Mouse (Mus musculus) C2C12 (cell line): ENCODE results near the gene Lenep. TPM values are rescaled to one million over a fixed set of nuclear protein-coding genes. Genes with fewer than 3 reads are reported as not detected.
A peak's percentile ranks its signal among the peaks of the same experiment; 100 is the strongest.

Experiments
- H3K27me3 ChIP-seq: one replicate; pipeline ENCODE4 v1.6.1; 2011; ENCODE audit not compliant: control insufficient read depth, insufficient read depth, insufficient read length
- H3K36me3 ChIP-seq: one replicate; pipeline ENCODE4 v1.6.1; 2011; ENCODE audit not compliant: control insufficient read depth, insufficient read depth
- H3K4me3 ChIP-seq: one replicate; pipeline ENCODE4 v1.5.1; 2011; ENCODE audit warnings: mild to moderate bottlenecking, control low read depth; ENCODE audit not compliant: poor library complexity, insufficient read depth, severe bottlenecking
- H3K79me2 ChIP-seq: one replicate; pipeline ENCODE4 v1.6.1; 2011; ENCODE audit not compliant: control insufficient read depth, insufficient read depth
- H3K79me3 ChIP-seq: one replicate; pipeline ENCODE4 v1.6.1; 2011; ENCODE audit warnings: low read depth, control low read depth
- H3ac ChIP-seq: one replicate; pipeline ENCODE3; 2011; ENCODE audit warnings: low read depth; ENCODE audit not compliant: control insufficient read depth, insufficient read length
- CEBPB ChIP-seq: IDR thresholded peaks from one replicate; pipeline ENCODE4 v1.6.1; 2011; ENCODE audit warnings: low read depth, mild to moderate bottlenecking, control low read depth, moderate library complexity
- CTCF ChIP-seq: IDR thresholded peaks from one replicate; pipeline ENCODE4 v1.5.1; 2011; ENCODE audit not compliant: control insufficient read depth, insufficient read depth, insufficient read length
- FOSL1 ChIP-seq: IDR thresholded peaks from one replicate; pipeline ENCODE4 v1.8.0; 2011; ENCODE audit warnings: mild to moderate bottlenecking, low read length; ENCODE audit not compliant: poor library complexity, insufficient read depth, severe bottlenecking
- MAX ChIP-seq: IDR thresholded peaks from one replicate; pipeline ENCODE4 v1.6.1; 2011; ENCODE audit warnings: mild to moderate bottlenecking, control low read depth
- MYOD1 ChIP-seq: IDR thresholded peaks from one replicate; pipeline ENCODE4 v1.6.1; 2011; ENCODE audit warnings: low read depth; ENCODE audit not compliant: control insufficient read depth, insufficient read length
- MYOG ChIP-seq: IDR thresholded peaks from one replicate; pipeline ENCODE4 v1.6.1; 2011; ENCODE audit not compliant: control insufficient read depth, insufficient read length; ENCODE audit errors: extremely low read depth
- USF1 ChIP-seq: IDR thresholded peaks from one replicate; pipeline ENCODE4 v1.6.1; 2011; ENCODE audit warnings: low read depth, mild to moderate bottlenecking, control low read depth, moderate library complexity
- long read RNA-seq, 2 experiments: library from polyadenylated mRNA; unstranded; transcript quantifications; one replicate each; pipeline ENCODE4 v2.0.0; 2019 to 2020
- polyA plus RNA-seq: library from polyadenylated mRNA; unstranded; fragments of >200 nt; fragmentation: generic; extraction: Trizol; gene quantifications from one replicate; pipeline ENCODE4 v1.2.1, GENCODE M21; 2012; ENCODE audit warnings: missing spikeins

Gene Lenep
- not detected for polyA plus RNA-seq
- long read RNA-seq, experiment 1, partial matches to known transcripts = 0 of 1 reads
- long read RNA-seq, experiment 1, other reads (novel, unspliced or antisense) = 0 of 1 reads
- long read RNA-seq, experiment 2 = 0 reads

- H3K4me3 ChIP-seq = no peak within 1 kb of the TSS
- no peaks in the 10 kb centered on the region for H3K27me3 ChIP-seq
- TF ChIP-seq CEBPB (no peak), FOSL1 (no peak), CTCF (no peak)
- no peak within 1 kb of the TSS for H3ac ChIP-seq
- no peaks in the 10 kb centered on the region for H3K79me3 ChIP-seq
- H3K79me2 ChIP-seq = no peaks in the 10 kb centered on the region
- peaks cover 17% of the 10 kb centered on the region for H3K36me3 ChIP-seq
These were observed at the start of gene Lenep for GRCm38 (mm10) chr3:89402693-89403092. TSS of gene Lenep (minus strand) at chr3:89402793.

- no peaks in the 10 kb centered on the region for H3K36me3 ChIP-seq
- H3ac ChIP-seq = no peak overlapping the region
- TF ChIP-seq CEBPB (no peak), MYOD1 (no peak), MYOG (no peak), USF1 (no peak), MAX (no peak), CTCF (no peak), FOSL1 (no peak)
- no peaks in the 10 kb centered on the region for H3K79me2 ChIP-seq
- no peak overlapping the region for H3K4me3 ChIP-seq
- H3K79me3 ChIP-seq = no peaks in the 10 kb centered on the region
- H3K27me3 ChIP-seq = no peaks in the 10 kb centered on the region
These were observed 49.3 kb upstream of the Lenep start for GRCm38 (mm10) chr3:89451916-89452315.

DNA sequence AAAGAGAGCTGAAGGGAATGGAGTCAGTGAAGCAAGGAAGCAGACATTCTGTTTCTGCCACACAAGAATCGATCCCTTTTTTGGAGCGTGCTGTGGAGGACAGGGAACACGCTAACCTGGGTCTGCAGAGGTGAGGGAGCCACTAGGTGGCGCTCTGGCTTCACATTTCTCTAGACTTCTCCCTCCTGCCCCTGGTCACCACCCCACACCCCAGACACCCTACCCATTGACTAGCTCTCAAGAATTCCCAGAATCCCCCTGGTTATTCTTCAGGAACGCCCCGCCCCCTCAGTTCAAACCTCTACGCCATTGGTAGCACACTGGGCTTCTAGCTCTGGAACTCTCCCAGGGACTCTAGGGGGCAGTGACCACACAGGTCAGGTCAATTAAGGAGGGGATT, 46.9 kb upstream of the Lenep start:
- Histone ChIP-seq H3K79me3 (no peaks in the 10 kb centered on the region), H3ac (no peak overlapping the region), H3K27me3 (no peaks in the 10 kb centered on the region), H3K36me3 (no peaks in the 10 kb centered on the region), H3K79me2 (no peaks in the 10 kb centered on the region), H3K4me3 (no peak overlapping the region)
- TF ChIP-seq MYOD1 (no peak), MYOG (no peak), CTCF (peak; percentile 71), MAX (no peak)

DNA sequence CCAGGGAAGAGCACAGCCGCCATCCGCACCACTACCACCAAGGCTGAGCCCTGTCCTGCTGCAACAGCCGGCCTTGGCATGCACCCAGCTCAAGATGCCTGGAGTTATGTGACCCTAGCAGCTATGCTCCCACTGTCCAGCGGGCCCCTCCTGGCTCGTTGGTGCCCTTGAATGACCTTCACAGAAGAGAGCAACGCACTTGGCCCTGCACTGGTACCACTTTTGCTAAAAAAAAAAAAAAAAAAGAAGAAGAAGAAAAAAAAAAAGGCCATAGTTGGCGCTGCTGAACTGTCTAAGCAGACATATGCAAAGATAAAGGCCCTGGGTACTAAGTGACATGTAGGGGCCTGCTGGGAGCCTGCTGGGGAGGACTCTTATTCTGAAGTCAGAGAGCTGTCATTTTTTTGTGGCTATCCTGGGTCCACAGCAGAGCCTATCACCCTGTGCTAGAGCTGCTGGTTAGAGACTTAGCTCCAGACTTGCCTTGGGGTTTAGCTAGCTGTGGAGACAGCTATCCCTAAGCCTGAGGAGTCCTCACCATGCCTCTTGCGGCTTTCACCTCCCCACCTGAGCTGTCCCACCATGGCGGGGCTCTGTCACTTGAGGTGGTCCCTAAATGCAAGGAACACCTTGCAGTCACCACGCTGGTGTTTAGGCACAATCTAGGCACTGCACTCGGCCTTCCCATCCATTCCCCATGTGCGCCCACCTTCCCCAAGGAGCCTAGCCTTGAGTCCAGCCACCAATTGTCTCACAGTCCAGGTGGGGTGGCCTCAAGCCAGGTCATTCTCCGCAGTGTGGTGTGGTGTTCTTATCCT, 46.3 kb upstream of the Lenep start:
- H3K4me3 ChIP-seq = no peak overlapping the region
- H3K79me3 ChIP-seq = no peaks in the 10 kb centered on the region
- no peak for TF ChIP-seq MAX
- no peak for TF ChIP-seq MYOG
- no peak for TF ChIP-seq USF1
- TF ChIP-seq CTCF = no peak
- TF ChIP-seq FOSL1 = no peak
- TF ChIP-seq CEBPB = no peak
- no peak for TF ChIP-seq MYOD1
- H3K27me3 ChIP-seq = no peaks in the 10 kb centered on the region
- no peak overlapping the region for H3ac ChIP-seq
- H3K79me2 ChIP-seq = no peaks in the 10 kb centered on the region
- H3K36me3 ChIP-seq = no peaks in the 10 kb centered on the region

DNA sequence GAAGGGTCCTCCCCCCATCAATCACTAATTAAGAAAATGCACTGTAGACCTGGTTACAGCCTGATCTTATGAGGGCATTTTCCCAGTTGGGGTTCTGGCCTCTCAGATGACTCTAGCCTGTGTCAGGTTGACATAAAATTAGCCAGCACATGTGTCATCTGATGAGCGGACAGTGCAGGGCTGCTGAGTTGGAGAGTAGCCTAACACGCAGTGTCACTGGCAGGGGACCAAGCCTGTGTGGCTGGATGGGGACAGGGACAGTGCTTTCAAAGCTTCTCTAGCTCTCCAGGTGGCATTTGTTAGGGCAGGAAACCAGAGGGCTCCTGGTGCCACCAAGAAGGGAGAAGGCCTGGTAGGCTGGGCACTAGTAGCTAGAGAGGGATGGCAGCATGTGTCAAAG, 38.1 kb upstream of the Lenep start:
- no peaks in the 10 kb centered on the region for H3K27me3 ChIP-seq
- no peak overlapping the region for H3K4me3 ChIP-seq
- no peak overlapping the region for H3ac ChIP-seq
- peaks cover 1% of the 10 kb centered on the region for H3K79me3 ChIP-seq
- TF ChIP-seq CEBPB = no peak
- TF ChIP-seq FOSL1 = no peak
- no peak for TF ChIP-seq MYOD1
- TF ChIP-seq CTCF = no peak
- no peak for TF ChIP-seq USF1
- TF ChIP-seq MYOG = no peak
- TF ChIP-seq MAX = no peak
- no peaks in the 10 kb centered on the region for H3K79me2 ChIP-seq
- no peaks in the 10 kb centered on the region for H3K36me3 ChIP-seq

- peaks cover 28% of the 10 kb centered on the region for H3K79me2 ChIP-seq
- peaks cover 20% of the 10 kb centered on the region for H3K36me3 ChIP-seq
- no peaks in the 10 kb centered on the region for H3K27me3 ChIP-seq
- TF ChIP-seq FOSL1 (no peak), MAX (no peak), MYOD1 (no peak), USF1 (no peak), CTCF (no peak), MYOG (no peak), CEBPB (no peak)
- H3ac ChIP-seq = peak overlapping the region; percentile 49
- H3K79me3 ChIP-seq = peaks cover 16% of the 10 kb centered on the region
- H3K4me3 ChIP-seq = peak overlapping the region; percentile 28
These were observed 34.7 kb upstream of the Lenep start for GRCm38 (mm10) chr3:89437269-89437668.
